Mouse (Mus musculus): ENCODE data around the gene Cyp26c1.
A peak's percentile ranks its signal among the peaks of the same experiment; 100 is the strongest.

Gene Cyp26c1

GRCm38 (mm10) chr19:37685281-37685680 is at the start of gene Cyp26c1:
Gene Cyp26c1 (plus strand): TSS chr19:37685581.
- no peak for DNase-seq

DNA sequence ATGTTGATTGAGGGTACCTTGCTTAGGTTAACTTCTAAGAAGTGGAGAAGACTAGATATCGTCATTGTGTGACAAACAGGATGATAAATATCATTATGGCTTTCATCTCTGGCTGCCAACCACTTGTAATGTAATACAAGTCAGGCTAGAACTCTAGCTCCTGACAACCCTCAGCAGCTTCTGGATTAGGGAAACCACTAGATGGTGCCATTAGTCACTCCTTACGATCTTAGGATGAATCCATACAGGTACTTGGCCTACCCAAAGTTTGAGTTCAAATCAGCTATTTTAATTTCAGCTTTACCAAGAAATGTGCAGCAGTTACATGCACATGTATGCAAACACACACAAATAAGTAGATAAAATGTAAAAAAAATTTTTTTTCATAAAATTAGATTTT is 37.4 kb upstream of the Cyp26c1 start:
- no peak for DNase-seq

DNA sequence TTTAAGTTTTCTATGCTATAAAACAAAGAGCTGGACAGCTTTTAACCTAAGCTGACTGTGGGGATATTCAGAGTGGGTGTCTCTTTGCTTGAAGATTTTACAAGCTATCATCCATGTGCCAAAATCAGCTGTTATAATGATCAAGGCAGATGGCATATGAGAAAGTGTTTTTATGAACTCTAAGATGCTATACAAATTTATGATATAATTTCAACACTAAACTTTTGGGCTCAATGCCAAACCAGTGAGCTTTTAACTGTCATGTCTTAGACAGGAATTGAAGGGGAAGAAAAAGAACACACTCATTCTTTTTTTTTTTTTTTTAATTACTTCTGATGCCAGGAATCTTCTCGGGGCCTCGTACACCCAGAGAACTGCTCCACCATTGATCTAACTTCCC is 34.9 kb upstream of the Cyp26c1 start:
- DNase-seq = no peak

GRCm38 (mm10) chr19:37654012-37654411 is 31.4 kb upstream of the Cyp26c1 start:
- no peak for DNase-seq

- no peak for DNase-seq
These were observed 28.9 kb upstream of the Cyp26c1 start for GRCm38 (mm10) chr19:37656441-37656840.

DNA sequence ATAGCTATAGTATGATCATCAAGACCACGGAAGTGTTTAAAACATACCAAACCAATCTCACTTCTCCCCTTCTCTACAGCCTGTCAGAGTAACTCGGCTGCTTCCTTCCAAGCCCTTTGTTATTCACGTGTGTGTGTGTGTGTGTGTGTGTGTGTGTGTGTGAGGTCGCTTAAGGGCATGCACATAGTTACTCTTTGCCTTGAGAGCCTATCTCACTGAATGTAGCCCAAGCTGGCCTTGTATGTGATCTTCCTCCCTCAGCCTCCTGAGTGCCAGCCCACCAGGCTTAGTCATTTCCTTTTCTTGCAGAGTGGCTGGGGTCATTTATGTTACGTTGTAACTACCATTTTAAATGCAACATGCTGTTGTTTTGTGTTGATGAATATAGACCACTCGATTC is 20.1 kb upstream of the Cyp26c1 start:
- DNase-seq = no peak

DNA sequence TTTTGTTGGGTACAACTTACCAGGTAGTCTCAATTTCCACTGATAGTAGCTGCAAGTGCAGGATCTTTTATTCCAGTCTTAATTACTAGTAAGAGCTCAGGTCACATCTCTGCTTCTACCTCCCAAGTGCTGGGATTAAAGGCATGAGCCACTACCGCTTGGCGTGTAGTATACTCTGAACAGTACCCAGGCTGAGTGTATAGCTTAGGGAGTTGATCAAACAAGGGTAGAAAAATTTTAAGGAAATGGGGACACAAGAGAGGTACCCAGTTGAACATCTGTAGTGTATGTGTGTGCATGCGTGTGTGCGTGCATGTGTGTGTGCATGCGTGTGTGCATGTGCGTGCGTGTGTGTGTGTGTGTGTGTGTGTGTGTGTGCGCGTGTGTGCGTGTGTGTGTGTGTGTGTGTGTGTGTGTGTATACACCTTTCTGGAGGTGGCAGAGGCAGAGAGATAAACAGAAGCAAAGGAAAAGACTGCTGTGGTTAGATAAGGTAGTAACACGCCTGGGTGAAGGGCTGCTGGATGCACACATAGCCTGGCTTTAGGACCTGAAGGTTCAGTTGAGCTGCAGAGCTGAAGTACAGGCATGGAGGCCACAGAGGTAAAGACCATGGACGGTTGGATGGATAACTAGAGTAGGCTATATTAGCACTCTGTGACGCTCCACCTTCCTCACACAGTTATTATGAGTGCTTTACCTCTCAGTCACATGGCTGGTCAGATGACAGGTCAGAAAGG is 17.4 kb upstream of the Cyp26c1 start:
- DNase-seq = no peak

DNA sequence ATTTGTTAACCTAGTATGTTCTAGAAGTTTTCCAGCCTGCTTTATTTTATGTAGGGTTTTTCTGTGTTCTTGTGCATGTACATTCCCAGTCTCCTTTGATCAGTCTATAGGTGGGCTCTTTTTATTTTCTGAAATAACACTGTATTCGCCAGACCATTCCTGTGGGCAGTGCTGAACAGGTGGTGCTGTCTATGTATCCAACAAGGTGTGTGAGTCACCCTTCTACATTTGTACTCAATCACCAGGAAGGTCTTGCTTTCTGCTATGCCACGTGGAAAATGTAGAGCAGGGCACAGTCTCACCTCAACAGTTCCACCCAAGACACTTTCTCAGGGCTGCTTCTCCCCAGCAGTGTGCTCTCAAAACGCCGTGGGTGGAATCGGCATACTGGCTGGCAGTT is 16.7 kb upstream of the Cyp26c1 start:
- DNase-seq = no peak

DNA sequence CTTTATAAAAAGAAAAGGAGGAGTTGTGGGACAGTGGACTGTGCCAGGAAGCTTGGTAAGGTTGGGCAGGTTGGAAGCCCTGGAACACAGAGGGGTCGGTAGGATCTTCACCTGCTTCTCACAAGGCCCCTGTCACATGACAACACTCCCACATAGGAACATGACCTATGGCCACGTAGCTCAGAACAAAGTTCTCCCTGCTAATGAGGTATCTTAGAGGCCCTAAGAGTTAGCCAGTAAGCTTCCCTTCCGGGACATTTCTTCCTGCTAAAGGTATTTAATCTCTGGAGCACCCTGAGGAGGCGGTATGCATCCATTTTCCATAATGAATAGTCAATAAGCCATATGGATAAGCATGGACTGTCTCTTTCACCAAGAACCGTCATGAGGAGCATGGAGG is 15.9 kb upstream of the Cyp26c1 start:
- DNase-seq = no peak

DNA sequence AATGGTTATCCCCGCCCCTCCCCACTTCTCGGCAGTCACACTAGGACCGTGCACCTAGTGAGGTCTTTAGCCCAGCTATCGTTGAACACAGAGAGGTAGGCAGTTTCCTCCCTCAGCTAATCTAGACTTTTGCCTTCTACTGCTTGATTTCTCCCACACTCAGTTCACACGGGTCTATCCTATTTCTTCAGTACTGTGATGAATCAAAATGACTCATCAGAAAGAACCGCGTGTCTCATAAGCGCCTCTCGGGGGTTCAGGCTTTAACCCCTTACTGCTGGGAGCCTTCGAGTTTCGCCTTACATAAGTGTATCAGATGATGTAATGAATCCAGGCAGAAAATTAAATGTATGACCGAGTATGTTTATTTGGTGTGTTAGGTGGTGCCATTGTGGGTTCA is 12.0 kb upstream of the Cyp26c1 start:
- DNase-seq = no peak

GRCm38 (mm10) chr19:37686347-37686746 is 966 bp downstream of the Cyp26c1 start:
- no peak for DNase-seq

DNA sequence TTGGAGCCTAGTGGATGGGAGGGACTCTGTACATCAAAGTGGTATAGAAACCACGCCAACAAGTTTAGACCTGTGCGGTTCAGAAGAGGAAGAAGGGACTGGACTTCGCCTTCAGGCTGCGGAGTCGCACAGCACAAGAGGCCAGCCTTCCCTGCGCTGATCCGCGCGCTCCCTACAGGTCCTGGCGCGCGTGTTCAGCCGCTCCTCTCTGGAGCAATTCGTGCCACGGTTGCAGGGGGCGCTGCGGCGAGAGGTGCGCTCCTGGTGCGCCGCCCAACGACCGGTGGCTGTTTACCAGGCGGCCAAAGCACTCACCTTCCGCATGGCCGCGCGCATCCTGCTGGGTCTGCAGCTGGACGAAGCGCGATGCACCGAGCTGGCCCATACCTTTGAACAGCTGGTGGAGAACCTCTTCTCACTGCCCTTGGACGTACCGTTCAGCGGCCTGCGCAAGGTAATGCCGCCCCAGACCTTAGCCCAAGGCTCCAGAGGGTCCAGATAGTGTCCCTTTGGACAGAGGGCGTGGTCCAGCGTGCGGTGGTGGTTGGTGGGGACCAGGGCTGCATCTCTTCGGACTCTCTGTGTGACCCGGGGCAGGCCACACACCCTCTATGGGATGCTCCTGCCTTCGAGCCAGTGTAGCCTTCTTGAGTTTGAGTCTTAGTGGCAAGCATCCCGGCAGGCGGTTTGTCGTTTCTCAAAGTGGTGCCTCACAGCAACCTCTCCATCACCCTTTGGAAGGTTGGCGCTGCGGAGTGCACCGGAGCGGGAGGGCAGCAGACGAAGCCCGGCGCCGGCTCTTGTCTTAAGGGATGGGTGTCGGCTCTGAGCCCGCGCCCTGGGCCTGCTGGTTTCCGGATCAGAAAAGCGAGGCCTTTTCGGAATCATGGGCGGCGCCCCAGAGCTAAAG is 1.8 kb downstream of the Cyp26c1 start:
- no peak for DNase-seq

GRCm38 (mm10) chr19:37689478-37689877 is 4.1 kb downstream of the Cyp26c1 start:
- DNase-seq = no peak

GRCm38 (mm10) chr19:37690716-37691115 is 5.3 kb downstream of the Cyp26c1 start:
- DNase-seq = no peak

DNA sequence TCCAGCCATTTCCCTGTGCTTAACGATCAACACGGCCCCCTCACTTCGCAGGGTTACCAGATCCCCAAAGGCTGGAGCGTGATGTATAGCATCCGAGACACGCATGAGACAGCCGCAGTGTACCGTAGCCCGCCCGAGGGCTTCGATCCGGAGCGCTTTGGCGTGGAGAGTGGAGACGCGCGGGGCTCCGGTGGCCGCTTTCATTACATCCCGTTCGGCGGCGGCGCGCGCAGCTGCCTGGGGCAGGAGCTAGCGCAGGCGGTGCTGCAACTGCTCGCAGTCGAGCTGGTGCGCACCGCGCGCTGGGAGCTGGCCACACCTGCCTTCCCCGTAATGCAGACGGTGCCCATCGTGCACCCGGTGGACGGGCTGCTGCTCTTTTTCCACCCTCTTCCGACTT is 7.5 kb downstream of the Cyp26c1 start:
- peak; percentile 61 for DNase-seq

DNA sequence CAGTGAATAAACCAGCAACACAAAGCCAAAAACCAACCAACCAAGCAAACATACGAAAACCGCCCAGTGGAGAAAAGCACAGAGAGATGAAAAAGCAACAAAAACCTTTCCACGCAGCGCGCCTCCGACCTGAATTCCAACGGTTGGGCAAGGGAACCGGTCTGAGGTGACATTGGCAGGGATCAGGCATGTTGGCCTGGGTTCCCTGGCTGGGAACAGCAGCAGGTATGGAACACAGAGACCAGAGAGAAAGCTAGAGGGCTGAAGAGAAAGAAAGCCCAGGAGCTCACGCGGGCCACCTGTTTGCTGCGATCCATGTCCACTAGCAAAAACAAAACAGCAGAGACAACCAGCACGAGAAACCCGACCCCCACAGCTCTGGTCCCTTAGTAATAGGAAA is 9.8 kb downstream of the Cyp26c1 start:
- DNase-seq = no peak

DNA sequence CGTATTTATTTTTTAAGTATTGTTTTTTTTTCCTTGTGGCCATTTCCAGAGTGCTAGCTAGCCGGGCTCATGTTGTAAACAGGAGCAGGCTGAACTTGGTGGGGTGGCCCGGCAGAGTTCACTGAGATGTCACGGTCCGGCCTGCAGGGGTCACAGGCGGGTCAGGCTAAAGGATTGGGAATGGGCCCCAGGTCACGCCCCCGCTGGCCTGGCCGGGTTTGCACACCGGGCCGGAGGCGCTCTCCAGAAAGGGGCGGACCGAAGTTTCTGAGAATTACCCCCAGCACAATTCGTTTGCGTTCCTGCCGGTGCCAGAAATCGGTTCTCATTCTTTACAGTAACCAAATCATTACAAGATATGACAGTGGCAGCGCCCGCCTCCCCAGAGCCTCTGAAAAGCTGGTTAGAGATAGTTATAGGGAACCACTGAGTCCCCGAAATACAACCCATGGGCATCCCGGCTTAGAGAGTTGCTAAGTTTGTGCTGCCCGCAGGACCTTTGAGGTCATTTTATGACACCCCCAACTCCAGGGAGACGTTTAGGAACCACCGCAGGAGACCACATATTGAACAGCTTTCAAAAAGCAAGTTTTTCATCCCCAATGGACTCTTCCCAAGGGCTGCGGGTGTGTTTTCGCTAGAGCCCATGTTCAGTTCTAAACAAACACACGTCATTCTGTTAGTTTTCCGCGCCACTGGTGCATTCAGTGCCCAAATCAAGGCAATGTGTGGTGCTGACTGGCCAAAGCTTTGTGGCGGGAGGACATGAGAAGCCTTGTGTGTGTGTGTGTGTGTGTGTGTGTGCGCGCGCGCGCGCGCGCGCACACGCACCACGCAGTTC is 10.6 kb downstream of the Cyp26c1 start:
- no peak for DNase-seq

GRCm38 (mm10) chr19:37696603-37697334 is 11.4 kb downstream of the Cyp26c1 start:
- DNase-seq = no peak

DNA sequence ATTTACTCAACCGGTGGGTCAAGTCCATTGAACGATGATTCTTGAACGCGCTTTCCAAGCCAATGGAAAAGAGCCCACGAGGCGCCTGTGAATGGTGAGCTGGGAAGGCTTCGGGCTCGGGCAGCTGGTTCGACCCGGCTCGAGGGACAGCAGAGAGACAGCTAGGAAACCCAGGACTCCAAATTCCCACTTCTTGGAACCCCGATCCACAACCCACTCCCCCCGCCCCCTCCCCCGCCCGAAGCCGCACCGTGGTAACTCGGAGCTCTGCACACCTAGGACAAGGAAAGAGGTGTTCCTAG is 11.9 kb downstream of the Cyp26c1 start:
- DNase-seq = no peak

DNA sequence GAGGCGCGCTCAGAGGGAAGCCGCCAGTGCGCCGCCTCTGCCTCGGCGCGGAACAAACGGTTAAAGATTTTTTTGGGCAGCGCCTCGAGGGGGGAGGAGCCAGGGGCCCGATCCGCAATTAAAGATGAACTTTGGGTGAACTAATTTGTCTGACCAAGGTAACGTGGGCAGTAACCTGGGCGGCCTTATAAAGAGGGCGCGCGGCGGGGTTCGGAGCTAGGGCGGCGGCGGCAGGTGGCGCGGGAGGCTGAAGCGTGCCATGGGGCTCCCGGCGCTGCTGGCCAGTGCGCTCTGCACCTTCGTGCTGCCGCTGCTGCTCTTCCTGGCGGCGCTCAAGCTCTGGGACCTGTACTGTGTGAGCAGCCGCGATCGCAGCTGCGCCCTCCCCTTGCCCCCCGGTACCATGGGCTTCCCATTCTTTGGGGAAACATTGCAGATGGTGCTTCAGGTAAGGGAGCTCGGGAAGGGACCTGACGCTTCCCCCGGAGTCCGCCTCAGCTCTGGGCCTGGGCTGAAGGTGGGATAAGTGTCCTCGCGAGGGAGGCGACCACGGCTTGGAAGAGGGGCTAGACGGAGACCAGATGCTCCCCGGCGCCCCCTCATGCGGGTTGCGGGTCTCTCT is 12.4 kb downstream of the Cyp26c1 start, which contains the start of gene Cyp26a1:
Cyp26a1 (plus strand) TSS at position 148 of the 622 bp plus-strand sequence.
- DNase-seq = no peak

GRCm38 (mm10) chr19:37698273-37699160 is 13.1 kb downstream of the Cyp26c1 start:
- no peak for DNase-seq
